Mouse (Mus musculus) left cerebral cortex, postnatal 10 days (tissue): ENCODE results near the gene Rab3il1. TPM values are rescaled to one million over a fixed set of nuclear protein-coding genes. Genes with fewer than 3 reads are reported as not detected.

Source experiments
- DNase-seq, 2 experiments: peaks; one replicate each; pipeline ENCODE4 v3.0.0; 2021 to 2022; ENCODE audit warnings: low spot score in 2 of 2, mixed read lengths in 1 of 2; ENCODE audit errors: extremely low spot score in 1 of 2
- intact Hi-C: fragments of 180-260 bp; cut with DNase I; formaldehyde crosslinking; loops from one replicate; pipeline ENCODE4 v1.15.1; 2025
- total RNA-seq, 2 experiments: library from RNA; stranded (reverse); gene quantifications; 2 replicates each; pipeline ENCODE4 v1.2.3; 2021

Gene Rab3il1
- total RNA-seq, 2 experiments from 2014 or later = 9.7 to 10.9 TPM

DNA sequence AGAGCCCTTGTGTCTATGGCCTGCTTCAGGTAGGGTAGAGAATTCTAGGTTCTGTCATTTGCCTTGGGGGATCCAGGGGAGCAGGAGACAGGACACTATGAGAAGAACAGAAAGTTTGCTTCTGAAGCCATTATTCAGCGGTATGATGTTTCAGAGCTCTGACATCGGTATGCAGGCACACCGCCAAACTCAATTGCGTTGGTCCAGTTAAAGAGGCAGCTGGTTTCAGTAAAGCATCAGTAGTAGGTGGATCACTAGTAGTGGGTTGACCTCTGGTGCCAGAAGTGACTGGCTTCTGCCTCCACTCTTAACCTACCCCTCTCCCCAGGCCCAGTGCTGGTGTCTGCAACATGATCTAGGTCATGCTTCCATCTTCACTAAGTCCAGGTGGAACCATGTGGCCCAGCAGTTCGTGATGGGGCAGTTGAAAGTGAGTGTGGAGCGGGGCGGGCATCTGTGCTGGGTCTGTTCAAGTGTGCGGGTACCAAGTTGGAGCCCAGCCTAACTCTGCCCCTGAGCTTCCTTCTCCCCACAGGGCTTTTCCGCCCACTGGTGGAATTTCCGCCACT, 52.3 kb downstream of the Rab3il1 start:
- no peak for DNase-seq

DNA sequence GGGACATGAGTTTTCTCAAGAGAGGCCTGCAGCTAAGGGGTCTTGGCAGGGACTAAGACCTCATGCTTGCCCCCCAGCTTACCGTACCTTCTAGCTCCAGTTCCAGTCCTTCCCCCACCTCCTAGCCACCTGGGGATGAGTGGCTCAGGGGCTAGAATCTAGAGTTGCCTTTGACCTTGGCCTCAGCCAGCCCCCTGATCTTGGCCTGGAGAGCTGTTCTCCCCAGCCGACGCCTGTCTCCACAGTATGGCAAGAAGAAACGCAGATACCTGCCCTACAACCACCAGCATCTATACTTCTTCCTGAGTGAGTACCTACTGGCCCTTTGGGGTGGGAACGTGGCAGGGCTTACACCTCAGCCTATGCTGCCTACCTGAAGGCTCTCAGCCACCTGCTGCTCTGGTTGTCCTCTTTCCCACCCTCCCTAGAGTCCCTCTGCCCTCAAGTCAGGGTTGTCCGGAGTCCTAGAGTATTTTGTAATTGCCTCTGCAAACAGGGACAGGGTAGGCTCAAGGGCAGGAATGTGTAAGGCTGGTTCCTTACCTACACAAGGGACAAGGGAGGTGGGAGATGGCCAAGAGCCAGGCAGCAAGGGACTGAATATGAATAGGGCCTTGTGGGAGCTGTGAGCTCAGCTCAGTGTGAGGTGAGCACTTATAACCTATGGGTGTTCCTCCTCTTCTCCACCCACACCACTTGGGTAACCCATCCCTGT, 53.0 kb downstream of the Rab3il1 start:
- no peak for DNase-seq
- intact Hi-C loops = no loop called here

More for the DNA sequence above, 52.3 kb downstream of the Rab3il1 start:
- intact Hi-C loops = no loop called here

DNA sequence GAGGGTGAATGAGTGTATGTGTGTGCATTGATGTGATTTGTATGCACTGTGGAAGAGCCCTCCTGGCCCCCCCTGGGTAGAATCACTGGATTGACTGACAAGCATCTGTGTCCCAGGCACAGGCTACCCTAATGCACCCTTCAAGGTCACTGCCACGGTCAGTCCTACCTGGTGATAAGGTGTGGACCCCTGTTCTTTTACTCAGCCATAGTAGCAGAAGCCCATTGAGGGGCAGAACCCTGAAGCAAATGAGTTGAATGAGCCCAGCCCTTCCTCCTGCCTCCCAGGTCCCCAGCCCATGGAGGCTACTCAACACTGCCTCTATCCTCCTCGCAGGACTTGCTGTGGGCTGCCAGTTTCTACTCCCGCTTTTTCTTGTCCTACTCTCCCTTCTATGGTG, 53.8 kb downstream of the Rab3il1 start:
- intact Hi-C loops = no loop called here
- DNase-seq = no peak

DNA sequence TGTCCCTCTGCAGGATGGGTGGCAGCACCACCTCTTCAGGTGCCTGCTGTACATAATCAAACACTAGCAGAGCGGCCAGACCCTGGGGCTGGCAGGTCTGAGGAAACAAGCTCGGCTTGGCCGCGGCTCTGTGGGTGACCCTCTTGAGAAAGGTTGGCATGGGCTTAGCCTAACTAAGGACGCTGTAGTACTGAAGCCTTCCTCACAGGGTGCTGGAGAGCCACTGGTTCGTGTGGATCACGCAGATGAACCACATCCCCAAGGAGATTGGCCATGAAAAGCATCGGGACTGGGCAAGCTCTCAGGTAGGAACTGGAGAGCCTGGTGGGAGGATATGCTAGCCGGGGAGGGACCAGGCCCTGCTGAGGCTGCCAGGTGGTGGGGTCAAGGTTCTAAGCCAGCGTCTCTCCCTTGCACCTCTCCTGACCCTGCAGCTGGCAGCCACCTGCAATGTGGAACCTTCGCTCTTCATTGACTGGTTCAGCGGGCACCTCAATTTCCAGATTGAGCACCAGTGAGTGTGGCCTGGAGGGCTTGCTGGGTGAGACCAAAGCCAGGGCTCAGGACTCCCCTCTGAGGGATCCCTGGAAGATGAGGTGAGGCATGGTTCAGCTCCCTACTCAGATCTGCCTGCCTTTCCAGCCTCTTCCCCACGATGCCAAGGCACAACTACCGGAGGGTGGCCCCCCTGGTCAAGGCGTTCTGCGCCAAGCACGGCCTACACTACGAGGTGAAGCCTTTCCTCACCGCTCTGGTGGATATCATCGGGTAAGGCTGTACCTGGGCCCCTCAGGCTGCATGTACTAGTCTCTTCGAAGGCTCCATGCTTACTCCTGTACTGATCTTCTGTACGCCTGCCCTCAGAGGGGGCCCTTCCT, 54.6 kb downstream of the Rab3il1 start:
- no peak for DNase-seq
- intact Hi-C loops = no loop called here

DNA sequence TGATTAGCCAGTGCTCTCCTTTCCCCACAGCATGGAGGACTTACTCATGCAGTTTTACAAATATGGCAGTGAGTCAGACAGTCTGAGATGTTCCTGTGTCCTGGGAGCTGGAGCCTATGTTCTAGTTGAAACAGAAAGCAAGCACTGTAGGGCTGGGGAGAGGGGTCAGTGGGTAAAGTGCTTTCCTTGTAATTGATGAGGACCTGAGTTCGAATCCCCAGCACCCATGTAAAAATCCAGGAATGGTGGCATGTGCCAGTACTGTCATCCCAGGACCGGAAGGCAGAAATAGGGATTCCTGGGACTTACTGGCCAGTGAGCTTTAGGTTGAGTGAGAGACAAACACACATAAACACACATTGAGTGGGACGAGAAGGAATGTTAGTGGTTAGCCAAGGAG, 55.2 kb downstream of the Rab3il1 start:
- no peak for DNase-seq

DNA sequence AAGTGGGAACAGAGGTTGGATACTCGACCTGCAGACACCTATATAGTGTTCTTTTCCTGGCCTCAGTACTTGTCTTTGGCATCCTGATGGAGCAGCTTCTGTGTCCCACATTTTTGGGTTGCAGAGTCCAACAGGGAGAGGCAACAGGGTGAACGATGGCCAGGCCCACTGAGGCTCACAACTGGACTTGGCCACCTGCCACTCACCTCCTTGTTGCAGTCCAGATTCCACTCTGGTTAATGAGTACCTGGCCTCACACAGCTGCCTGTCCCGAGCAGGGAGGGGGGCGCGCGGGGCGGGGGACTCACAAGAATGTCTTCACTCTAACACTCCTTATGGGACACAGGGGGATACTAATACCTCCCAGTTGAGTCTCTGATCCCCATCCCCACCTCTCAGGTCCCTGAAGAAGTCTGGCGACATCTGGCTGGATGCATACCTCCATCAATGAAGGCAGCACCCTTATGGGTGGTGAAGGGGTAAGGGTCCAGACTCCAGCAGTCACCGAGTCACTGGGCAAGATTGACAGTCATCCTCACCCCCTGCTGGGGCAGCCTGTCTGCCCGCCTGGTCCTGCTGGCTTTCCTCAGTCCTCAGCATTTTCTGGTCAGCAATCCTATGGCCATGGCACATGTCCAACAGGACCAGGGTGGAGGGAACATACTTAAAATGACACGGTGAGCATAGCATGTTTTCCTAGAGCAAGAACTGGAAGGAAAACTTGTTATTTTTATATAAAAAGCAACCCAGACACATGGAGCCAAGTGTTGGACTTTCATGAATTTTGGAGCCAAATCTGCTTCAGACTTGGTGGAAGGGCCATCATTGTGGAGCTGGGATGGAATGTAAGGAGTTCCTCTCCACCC, 56.2 kb downstream of the Rab3il1 start:
- intact Hi-C loops = no loop called here
- peak in 1 of 2 experiments; percentile 53 for DNase-seq

More for the DNA sequence above, 55.2 kb downstream of the Rab3il1 start:
- intact Hi-C loops = no loop called here

DNA sequence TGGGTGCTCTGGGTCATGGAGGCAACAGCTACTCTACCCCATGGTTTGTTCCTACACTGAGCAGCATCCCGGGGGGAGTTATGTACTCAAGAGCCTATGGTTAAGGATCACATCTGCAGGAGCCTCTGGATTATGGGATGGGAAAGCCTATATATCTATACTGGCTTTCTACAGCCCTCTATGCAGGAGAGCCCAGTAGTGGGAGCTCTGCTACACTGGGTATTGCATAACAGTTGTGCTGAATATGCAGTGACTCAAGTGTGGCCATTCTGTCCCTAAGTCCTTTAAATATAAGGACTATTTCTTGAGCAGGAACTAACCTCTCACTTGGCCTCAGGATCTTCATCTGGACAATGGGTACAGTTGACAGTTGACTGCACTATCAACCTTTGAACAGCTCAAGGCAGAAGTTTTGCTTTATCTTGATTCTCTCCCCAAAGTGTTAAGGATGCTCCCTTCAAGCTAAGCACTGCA, 56.9 kb downstream of the Rab3il1 start:
- no peak for DNase-seq
- intact Hi-C loops = no loop called here

DNA sequence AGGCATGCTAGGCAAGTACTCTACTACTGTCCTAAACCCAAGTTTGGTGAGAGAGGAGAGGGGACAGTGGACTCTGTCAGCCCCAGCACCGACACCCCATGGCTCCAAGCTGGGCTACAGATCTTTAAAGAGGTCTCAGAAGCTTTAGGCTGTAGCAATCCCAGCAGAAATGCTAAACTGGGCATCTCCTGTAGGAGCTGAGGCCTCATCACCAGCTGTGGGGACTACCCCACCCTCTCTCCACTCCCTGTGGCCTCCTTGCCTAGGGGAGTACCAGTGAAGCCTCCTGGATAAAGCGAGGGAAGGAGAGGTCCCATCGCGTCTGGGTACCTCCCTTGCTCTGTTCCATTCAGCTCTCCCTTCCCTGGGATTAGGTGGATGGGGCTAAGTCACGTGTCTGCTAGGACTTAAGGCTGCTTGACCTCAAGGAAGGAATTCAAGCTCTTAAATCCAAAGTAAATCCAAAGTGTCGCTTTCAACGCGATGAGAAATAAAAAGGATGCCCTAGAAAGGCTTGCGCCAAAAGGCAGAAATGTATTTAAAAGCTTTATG, 57.5 kb downstream of the Rab3il1 start:
- intact Hi-C loops = no loop called here
- no peak for DNase-seq

DNA sequence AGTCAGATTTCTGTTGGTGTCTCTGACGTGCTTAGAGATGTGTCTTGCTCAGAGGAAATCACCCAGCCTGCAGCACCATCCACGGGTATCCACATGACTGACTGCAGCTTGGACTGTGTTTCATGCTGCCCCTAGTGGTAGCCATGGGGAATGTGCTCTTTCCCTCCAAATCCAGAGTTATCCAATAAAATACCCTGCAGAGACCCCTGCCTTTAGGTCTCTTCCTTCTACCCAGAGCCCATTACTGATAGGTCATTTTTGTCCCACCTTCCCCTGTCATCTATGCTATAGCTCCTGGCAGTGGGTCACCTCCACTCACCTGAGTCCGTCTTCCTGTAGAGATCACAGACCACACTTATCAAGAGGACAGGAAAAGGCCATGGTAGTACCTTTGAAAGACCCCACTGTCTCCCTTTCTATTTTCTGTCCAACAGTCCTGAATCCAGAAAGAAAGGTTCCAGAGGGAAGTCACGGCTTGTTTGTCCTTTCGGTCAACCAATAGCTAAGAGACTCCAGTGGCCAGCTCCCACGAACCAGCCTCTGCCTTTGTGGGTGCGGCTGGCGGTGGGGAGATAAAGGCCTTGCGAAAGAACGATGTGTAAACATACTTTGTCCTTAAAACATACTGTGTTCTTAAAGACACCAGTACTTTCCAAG, 58.6 kb downstream of the Rab3il1 start:
- intact Hi-C loops = no loop called here
- peak; percentile 44 to 54 for DNase-seq

DNA sequence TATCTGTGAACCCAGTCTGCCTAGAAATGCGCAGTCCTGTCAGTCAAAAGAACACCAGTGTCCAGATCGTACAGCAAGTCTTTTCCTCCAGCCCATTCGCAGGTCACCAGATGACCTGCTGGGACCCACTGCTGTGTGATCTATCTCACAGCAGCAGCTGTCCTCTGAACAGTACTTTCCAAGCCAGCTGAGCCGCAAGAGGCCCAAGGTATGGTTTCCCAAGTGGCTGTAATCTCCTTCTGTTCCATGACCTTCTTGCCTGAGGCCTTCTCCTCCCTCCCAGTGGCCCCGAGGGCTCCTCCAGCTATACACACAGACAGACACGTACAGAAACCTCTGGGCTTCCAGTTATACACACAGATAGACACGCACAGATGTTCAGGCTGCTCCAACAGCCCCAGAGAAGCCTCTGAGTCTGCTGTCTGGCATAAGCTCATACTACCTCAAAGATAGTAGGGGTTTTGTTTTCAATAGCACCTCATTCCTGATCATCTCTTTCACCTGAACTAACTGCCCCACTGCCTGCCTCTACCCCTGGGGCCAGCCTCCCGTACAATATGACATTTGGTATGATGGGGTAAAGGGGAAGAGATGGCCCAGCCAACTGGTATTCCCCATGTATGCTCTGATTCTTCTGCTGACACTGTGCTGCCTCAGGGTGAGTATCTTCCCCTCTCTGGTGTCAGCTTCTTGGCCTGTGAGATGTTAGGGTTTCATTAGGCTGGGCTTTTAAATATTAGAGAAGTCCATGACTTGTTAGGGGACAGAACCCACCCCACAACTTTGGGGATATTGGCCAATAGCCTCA, 59.5 kb downstream of the Rab3il1 start:
- intact Hi-C loops = no loop called here
- DNase-seq = no peak

DNA sequence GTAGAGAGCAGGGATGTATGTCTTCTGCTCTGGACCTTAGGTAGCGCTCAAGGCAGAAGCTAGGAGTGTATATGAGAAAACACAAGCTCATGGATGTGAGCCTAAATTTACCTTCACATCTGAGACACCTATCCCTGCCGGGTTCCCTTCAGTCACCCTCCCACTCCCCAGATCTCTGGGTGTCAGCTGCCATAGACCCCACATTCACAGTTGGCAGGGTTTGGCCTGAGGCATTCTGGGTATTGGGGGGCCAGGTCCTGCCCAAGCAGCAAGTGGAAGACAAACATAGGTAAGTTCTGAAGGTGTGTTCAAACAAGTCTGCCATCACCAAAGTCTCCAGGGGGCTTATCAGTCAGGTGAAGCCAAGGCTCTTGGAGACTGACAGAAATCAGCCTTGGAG, 60.2 kb downstream of the Rab3il1 start:
- intact Hi-C loops = no loop called here
- no peak for DNase-seq

DNA sequence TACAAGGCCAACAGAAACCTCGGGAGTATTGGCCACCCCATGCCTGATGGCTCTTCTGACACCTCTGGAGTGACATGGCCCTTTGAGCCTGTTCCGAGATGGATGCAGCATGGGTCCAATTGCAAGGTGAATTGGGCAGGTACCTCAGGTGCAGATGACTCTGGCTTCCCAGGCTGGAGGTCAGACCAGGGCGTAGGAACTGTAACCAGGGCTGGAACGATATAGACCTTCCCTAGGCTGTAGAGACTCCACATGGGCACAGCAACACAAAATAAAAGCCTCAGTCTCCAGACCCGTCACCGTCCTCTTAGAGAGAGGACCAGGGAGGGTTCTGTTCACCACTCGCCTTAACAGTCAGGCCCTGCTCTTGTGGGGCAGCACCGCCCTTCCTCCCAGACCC, 60.8 kb downstream of the Rab3il1 start:
- no peak for DNase-seq
- intact Hi-C loops = no loop called here

DNA sequence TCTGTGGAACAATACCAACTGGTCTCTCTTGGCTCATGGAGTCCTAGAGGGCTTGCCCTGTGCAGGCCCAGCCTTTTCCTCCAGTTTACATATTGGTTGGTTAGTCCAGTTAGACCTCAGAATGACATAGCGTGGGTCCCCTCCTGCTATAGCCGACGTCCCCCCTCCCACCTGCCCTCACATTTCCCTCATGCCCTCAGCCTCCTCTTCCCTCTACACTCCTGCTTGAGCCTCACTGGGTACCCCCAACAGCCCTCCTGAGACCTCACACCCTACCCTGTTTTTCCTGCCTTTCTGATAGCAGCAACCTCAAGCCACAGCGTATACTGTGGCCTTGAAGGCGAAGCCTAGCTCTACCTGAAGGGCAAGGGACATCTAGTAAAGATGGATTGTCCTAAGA, 61.4 kb downstream of the Rab3il1 start:
- intact Hi-C loops = no loop called here
- no peak for DNase-seq

DNA sequence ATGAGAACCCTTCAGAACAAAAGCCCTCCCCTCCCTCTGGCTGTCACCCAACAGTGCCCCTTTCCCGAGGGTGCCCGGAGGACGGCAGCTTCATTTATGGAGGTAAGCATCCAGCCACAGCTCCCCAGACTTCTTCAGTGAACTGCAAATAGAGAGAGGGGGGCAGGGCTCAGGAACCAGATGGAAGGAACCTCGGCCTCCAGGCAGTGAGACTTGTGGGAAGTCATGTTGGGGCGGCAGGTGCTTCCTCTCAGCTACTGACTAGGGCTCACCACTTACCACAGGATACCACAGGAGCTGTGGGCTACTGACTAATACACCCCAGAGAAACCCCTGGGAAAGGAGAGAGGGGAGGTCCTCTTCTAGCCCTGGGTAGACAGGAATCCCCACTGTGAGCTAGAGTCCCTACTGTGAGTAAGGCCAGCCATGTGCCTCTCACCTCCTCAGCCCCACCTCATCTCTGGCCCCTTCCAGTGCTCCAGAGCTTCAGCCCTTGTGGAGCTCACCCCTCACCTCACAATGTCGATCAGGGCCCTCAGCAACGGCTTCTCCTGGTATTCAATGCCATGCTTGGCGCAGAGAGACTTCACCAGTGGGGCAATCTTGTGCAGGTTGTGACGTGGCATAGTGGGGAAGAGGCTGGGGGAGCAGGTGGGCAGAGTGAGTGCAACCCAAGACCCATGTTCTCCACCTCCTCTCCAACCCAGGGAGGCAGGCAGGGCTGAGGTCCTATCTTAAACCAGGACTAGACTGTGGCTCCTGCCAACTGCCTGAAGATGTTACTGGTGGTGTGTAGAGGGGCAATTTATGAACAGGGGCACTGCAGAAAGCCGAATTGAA, 62.9 kb downstream of the Rab3il1 start:
- DNase-seq = peak in 1 of 2 experiments; percentile 57
- intact Hi-C loops = no loop called here

DNA sequence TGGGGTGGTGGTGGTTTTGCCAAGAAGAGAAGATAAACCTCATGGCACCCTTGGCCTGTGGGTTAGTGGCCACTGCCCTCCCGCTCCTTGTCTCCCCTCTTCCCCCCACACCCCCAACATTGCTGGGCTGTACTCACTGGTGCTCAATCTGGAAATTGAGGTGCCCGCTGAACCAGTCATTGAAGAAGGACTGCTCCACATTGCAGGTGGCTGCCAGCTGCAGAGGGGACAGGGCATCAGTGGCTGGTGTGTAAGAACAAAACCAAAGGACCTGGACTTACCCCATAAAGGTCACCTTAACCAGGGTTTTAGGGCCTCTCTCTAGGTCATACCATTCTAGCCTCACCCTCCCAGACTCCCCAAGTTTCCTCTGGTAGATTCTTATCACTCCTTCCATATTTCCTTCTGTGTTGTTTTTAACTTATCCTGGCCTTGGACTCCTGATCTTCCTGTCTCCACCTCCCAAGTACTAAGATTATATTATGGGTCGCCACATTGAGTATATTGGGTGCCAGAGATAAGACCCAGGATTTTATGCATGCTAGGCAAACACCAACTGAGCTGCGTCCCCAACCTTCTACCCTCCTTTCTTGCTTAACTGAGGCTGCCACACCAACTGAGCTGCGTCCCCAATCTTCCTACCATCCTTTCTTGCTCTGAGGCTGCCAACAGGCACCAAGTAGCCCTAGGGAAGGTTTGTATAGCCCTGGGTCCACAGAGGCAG, 64.2 kb downstream of the Rab3il1 start:
- no peak for DNase-seq
- intact Hi-C loops = no loop called here

DNA sequence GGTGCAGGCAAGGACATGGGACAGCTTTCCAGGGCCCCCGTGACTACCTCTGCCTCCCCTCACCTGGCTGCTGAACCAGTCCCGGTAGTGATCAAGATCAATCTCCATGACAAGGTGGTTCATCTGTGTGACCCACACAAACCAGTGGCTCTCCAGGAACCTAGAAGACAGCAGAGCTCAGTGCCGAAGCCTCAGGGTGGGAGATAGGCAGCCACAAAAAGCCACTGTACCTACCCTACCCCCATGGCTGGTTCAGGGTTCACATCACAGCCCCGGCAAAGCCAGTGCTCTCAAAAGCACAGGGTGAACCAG, 64.7 kb downstream of the Rab3il1 start:
- intact Hi-C loops = no loop called here
- DNase-seq = no peak
